Mouse (Mus musculus) urinary bladder, adult 18-20 months (tissue): ENCODE measurements around the gene Gm9495.
"Not testable (repeated sequence)": the region's sequence is repeated elsewhere in the genome, so short reads cannot be mapped to it uniquely, and the experiment has no call there.

Experiments used
- DNase-seq, 2 experiments: peaks; one replicate each; pipeline ENCODE4 v3.0.0; 2022; ENCODE audit warnings: low spot score in 2 of 2, mixed read lengths in 2 of 2

The Gm9495 gene

DNA sequence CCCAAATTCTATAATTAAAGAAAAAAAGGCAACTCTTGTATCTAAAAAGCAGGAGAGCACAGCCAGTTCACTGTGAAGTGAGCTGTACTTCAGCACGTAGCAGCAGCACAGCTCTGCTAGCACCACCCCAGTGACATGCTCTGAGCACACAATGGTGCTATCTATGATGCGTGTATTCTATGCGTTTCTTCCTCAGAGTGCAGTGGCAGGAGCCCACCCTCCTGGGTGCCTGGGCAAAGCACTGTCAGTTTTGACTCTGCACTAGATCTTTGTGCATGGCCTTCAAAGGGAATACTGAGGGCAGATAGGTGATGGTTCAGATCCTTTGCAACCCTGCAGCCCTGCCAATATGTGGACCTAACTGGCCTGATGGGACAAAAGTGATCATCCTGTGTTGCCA lies at the start of gene Gm9495:
Gene Gm9495 (minus strand): TSS at position 101 of the 400 bp plus-strand sequence.
- DNase-seq, result not testable (repeated sequence)

DNA sequence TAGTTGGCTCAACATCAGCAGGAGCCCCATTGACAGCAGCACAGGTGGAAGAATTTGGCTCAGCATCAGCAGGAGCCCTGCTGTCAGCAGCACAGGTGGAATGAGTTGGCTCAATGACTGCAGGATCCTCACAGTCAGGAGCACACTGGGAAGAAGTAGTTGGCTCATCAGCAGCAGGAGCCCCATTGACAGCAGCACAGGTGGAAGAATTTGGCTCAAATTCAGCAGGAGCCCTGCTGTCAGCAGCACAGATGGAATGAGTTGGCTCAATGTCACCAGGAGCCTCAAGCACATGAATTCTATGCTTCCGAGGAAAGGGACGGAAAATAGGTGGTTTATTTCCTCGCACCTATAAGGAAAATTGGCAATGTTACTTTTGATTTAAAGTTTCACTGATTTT lies 21.6 kb upstream of the Gm9495 start:
- DNase-seq, result not testable (repeated sequence)

DNA sequence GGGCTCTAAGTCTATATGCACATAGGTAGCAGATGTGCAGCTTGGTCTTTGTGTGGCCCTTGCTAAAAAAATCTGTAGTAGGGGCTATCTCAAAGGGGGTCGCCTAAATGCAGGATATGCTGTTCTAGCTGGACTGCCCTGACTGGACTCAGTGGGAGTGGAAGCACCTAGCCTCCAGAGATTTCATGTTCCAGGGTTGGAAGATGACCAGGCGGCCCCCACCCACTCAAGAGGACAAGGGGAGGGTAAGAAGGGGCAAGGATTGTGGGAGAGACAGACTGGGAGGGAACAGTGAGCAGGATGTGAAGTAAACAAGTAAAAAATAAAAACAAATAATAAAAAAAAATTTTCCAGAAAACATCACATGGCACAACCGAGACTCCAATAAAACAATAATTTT lies 33.3 kb downstream of the Gm9495 start:
- not testable (repeated sequence) for DNase-seq

DNA sequence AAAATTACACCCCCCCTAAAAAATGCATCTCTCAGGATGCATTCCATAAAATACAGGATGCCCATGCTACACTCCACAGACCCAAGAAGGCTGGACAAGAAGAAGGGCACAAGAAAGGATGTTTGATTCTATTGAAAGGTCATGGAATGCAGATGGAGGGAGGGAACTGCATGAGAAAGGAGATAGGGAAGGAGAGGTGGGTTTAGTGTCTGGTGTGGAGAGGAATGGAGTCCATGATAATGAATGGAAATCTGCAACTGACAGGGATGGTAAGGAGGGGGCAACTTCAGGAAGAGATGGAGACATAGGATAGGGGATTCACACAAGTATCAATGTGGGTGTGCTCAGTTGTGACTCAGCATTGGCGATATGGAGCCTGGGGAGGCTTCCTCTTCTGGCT lies 39.0 kb downstream of the Gm9495 start:
- DNase-seq, result no peak

DNA sequence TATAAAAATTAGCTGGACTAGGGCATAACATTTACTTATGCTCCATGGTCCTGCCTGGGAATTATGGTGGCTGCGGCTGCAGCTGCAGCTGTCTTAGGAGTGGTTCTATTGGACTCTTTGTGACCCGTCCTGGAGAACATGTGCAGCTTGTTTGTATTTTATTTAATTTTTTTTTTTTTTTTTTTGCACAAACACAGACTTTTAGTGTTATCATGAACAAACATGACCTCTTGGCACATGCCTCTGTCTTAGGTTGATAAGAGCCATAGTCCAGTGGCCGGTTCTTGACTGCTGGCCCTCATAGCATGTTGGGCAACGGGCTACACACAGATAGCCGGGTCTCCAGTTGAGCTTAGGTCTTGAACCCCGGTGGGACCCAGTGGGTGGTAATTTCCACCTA lies 48.6 kb downstream of the Gm9495 start:
- no peak for DNase-seq

DNA sequence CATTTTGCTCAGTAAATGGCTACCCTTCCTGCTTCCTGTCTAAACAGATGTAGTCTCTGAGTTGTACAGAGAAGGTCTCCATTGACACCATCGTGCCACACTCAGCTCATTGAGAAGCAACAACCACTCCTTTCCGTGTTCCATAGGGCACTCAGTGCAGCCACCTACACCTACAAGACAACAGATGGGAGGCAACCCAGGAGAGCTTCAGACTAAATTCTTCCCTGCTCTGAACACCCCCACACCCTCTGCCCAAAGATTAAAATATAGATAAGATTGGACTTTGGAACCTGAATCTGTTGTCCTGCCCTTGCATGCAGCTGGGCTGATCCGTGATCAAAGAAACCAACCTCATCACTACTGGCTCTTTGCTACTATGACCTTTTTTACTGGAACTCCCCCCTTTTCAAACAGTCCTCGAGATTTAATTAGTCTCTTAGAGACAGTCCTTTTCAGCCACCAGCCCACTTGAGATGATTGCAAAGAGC lies 53.4 kb downstream of the Gm9495 start:
- DNase-seq, result no peak

DNA sequence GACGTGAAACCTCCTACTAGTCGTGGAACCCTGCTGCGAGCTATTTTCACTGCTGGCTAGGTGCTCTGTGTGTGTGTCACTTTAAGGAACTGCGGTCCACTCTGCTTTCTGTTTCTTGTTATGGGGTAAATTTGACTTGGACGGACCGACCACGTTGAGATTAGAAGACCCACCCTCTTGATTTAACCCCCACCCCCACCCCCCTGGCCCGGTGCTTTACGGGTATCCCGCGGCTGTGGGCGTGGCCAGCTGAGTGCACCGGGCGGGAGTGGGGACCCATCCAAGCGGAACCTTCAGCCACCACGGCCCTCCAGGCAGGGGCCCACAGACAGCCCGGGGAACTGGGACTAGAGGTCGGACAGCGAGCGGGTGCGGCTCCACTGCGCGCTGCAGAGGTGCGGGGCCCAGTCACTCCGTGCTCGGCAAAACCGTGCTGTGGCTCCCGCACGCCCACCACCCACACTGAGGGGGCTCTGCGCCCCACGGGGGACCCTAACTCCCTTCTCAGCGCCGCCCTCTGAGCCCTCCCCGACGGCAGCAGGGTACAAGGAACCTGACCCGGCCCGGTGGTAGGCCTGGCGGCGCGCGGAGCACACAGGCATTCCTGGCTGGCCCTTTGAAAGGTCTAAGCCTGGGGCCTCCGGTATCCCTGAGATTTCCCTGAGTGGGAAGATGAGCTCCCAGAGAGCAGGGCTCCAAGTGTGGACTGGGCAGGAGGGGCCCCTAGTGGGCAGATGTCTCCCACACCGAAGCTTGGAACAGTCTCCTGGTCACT lies 54.0 kb downstream of the Gm9495 start:
- peak; percentile 22 to 50 for DNase-seq

DNA sequence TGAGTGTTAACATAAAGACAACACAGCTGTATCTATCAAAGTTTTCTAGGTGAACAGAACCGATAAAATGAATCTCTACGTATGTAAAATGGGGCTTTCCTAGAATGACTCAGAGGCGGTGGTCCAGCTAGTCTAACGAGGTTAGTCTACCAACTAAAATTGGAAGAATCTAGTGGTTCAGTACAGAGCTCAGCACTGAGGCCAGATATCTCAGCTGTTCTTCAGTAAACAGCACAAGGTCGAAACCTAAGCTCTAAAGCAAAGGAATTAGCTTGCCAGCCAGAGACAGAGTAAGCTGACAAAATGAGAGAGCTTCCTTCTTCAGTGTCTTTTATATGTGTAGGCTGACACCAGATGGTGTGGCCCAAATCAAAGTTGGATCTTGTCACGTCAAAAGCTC lies 57.2 kb downstream of the Gm9495 start:
- no peak for DNase-seq

DNA sequence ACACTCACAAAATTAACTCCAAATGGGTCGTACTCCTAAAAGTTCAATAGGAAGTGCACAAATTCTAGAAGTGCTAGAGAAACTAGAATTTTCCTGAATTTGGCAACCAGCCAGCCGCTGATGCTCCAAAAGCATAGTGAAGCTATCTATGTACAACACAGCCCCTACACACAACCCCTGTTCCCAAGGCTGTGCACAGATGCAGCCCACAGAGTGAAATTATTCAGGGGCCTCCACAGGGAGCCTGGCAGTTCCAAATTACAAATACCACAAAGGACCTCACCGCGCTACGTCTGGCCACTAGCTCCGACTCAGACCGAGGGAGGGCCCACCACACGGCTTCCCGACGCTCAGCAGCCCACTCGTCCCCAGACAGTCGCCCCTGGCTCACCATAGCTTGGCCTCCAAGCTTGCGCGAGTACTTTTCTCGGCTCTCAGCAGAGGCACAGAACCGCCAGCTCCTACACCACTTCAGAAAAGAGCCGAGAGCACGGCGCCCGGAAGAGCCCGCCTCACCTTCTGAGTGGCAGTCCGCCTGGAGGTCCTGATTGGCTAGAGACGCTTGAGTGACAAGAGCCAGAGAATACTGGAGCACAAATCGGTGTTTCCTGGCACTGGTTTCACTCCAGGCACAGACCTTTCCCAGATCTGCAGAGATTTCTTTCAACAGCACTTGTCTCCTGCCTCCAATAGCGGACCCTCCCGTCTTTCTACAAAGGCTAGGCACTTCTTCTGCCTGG lies 58.1 kb downstream of the Gm9495 start:
- DNase-seq, result peak; percentile 78 to 86

DNA sequence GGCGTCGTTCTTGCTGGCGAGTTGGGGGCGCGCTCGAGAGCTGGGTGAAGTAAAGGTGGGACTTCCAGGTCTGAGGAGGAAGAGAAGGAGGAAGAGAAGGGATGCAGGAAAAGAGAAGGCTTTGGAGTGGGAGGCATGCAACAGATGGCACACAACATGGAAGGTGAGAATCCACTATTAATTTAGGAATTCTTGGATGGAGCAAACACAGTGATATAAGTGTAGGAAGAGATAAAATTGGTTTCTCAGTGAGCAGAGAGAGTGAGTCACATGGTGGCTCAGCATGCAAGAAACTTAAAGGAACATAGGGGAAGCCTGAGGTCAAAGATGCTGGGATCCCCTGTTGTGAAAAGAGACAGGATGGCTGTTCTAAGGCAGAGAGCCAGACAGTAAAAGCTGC lies 69.0 kb downstream of the Gm9495 start:
- no peak for DNase-seq
